Mouse (Mus musculus): Measurements from ENCODE around the gene Tor1aip1.
"Not testable (repeated sequence)": the region's sequence is repeated elsewhere in the genome, so short reads cannot be mapped to it uniquely, and the experiment has no call there.

The Tor1aip1 gene

GRCm38 (mm10) chr1:156035930-156036737 lies at the start of gene Tor1aip1:
Tor1aip1 (minus strand) TSS chr1:156036480.
- peak; percentile 98 for DNase-seq (ENCODE audit: low spot score)

- peak; percentile 31 for DNase-seq (ENCODE audit: low spot score)
Measured at GRCm38 (mm10) chr1:156085770-156086169, 49.5 kb upstream of the Tor1aip1 start.

- no peak for DNase-seq (ENCODE audit: low spot score)
Measured at GRCm38 (mm10) chr1:156084603-156085002, 48.3 kb upstream of the Tor1aip1 start.

GRCm38 (mm10) chr1:156077655-156078054 lies 41.4 kb upstream of the Tor1aip1 start:
- DNase-seq (ENCODE audit: low spot score), result no peak

- no peak for DNase-seq (ENCODE audit: low spot score)
Measured at GRCm38 (mm10) chr1:156076474-156076873, 40.2 kb upstream of the Tor1aip1 start.

DNA sequence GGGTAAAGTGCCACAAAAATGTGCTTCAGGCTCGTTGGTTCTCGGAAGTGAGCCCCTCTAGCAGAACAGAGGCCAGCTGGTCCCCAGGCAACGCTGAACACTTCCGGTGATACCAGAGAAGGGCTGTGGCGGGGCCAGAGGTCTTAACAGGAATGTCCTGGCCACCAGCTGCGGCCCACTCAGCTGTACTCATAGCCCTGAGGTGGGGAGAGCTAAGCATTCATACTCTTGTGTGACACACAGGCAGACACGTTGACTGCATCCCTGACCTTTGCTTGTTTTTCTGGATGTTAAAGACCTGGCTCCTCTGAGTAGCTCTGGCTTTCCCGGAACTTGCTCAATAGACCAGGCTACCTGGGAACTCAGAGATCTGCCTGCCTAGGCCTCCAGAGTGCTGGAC lies 38.3 kb upstream of the Tor1aip1 start:
- DNase-seq (ENCODE audit: low spot score), result peak; percentile 5

GRCm38 (mm10) chr1:156073169-156073821 lies 37.0 kb upstream of the Tor1aip1 start:
- DNase-seq (ENCODE audit: low spot score), result no peak

GRCm38 (mm10) chr1:156070106-156070505 lies 33.8 kb upstream of the Tor1aip1 start:
- no peak for DNase-seq (ENCODE audit: low spot score)

- no peak for DNase-seq (ENCODE audit: low spot score)
Measured at GRCm38 (mm10) chr1:156066133-156066532, 29.9 kb upstream of the Tor1aip1 start.

DNA sequence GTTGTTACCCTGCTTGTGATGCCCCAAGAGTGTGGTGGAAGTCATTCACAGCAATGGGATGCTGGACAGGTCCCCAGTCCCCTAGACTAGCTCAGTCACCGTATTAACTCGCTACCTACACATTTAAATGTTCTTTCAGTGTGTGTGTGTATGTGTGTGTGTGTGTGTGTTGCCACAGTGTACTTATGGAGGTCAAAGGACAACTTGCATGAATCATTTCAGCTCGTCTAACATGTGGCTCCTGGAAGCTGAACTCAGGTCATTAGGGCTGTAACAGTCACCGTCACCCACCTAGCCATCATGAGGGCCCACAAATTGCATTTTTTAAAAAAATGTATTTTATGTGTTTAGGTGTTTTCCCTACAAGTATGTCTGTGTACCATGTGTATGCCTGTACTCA lies 25.9 kb upstream of the Tor1aip1 start:
- no peak for DNase-seq (ENCODE audit: low spot score)

GRCm38 (mm10) chr1:156058207-156058606 lies 21.9 kb upstream of the Tor1aip1 start:
- no peak for DNase-seq (ENCODE audit: low spot score)

- DNase-seq (ENCODE audit: low spot score), result no peak
Measured at GRCm38 (mm10) chr1:156046688-156047087, 10.4 kb upstream of the Tor1aip1 start.

- no peak for DNase-seq (ENCODE audit: low spot score)
Measured at GRCm38 (mm10) chr1:156044211-156044611, 7.9 kb upstream of the Tor1aip1 start.

DNA sequence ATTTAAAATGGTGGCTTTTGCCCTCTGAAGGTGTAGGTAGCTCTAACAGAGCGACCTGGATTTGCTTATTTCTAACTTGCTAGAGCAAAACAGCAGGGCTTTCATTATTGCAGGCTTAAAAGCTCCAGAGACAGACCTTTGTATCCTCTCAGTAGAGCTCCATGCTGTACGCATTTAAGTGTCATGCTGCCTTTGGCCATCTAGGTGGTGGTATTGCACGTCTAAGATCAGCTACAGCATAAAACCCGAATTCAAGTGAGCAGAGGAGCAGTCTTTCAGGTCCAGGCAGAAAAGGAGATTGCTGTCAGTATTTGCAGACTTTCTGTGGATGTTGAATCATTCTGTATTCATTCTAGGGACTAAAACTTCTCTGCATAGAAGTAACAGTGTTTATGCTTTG lies 6.7 kb upstream of the Tor1aip1 start:
- DNase-seq (ENCODE audit: low spot score), result peak; percentile 9

DNA sequence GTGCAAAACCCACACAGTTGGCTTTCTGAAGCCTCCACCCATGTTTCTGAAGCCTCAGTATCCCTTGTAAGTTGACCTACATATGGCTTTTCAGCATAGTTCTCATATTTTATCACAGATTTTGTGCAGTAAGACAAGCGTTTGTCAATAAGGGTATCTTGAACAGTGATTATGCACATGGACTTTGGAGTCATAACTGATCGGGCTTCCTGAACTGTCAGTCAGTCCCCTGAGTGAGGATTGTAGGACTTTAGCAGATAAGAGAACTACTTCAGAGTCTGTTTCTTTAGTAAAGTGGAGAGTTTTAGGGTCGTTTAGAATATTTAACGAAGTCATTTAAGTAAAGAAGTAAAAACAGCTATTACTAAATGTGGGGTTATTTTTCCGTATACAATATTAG lies 6.2 kb upstream of the Tor1aip1 start:
- no peak for DNase-seq (ENCODE audit: low spot score)

- DNase-seq (ENCODE audit: low spot score), result no peak
Measured at GRCm38 (mm10) chr1:156041451-156042241, 5.4 kb upstream of the Tor1aip1 start.

DNA sequence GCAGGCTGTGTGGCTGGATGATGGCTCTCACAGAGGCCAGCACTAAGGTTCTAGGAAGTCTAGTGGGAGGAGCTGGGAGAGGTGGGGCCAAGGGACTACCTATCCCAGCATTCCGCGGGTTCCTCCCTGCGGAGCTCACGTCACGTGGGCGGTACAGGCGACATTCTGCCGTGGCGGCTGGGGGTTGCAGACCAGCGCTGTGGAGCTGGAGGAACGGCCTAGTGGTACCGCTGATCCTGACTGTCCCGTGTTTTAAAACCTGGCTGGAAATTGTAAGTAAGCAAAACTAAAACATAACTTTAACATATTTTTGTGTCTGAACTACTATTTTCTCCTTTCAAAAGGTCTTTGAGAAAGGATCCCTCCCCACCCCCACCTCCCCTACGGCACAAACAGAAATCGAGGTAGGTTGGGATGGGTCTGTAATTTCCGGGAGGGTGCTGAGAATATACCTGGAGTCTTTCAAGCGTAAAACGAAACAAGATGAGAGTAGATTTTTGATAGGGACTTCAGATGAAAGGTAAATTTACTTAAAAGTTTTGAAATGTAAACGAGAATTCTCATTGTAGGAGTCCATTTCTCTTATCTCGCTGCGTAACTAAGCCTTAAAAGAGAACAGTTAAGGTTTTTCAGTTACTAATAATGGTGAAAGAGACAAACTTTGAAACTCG lies 4.6 kb upstream of the Tor1aip1 start:
- DNase-seq (ENCODE audit: low spot score), result peak; percentile 79

GRCm38 (mm10) chr1:156039989-156040388 lies 3.7 kb upstream of the Tor1aip1 start:
- not testable (repeated sequence) for DNase-seq (ENCODE audit: low spot score)

DNA sequence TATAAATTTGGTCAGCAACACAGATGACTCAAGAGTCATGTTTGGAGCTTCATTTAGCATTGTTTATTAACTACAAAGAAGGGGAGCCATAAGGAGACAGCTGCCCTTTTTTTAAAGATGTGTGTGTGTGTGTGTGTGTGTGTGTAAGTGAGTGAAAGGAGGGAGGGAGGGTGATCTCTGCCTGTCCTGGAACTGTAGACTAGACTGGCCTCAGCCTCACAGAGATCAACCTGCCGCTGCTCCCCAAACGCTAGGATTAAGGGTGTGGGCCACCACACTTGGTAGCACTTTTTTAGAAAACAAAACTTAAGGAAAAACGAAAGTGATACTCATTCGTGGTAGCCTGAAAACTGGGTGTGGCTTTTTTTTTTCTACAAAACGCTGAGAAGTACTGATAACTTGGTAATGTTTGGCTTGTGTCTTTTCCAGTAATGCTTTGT lies 884 bp upstream of the Tor1aip1 start:
- DNase-seq (ENCODE audit: low spot score), result peak; percentile 14

DNA sequence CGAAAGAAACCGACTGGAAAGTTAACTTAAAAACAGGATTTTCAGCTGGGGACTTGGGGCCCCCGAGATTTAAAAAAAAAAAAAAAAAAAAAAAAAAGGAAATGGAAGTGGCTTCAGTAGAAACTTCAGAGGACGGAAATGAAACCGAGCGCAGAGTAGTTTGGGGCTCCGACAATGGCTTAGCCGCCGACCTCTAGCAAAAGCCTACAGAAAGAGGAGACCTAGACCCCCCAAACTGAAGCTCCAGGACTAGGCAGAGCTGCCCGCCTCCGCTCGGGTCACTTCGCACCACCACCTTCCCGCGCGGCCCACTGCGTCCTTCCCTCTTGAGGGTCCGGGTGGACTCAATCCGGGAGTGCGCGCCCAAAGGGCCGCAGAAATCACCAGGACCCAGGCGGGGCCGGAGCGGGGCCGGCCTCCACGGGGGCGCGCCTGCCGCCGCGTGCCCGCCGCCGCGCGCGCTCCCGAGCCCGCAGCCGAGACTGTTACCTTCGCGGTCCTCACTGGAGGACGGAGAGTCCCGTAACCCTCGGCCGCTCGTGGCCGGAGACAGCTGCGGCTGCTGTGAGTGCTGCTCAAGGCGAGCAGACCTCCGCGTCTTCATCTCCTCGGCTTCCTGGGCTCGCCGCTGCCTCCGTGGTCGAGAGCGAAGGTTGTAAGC lies 881 bp downstream of the Tor1aip1 start, which contains the start of gene Tor1aip2:
Gene Tor1aip2, plus strand, starts transcription at position 135 of the 661 bp plus-strand sequence.
- no peak for DNase-seq (ENCODE audit: low spot score)

- DNase-seq (ENCODE audit: low spot score), result no peak
Measured at GRCm38 (mm10) chr1:156034661-156035060, 1.6 kb downstream of the Tor1aip1 start.

Data from ovary, postnatal 14 days (tissue).